Mouse (Mus musculus): ENCODE data around the gene Tma7. TPM values are rescaled to one million over a fixed set of nuclear protein-coding genes. Genes with fewer than 3 reads are reported as not detected.

The Tma7 gene
- polyA plus RNA-seq, 1 experiment, result 80.7 TPM

DNA sequence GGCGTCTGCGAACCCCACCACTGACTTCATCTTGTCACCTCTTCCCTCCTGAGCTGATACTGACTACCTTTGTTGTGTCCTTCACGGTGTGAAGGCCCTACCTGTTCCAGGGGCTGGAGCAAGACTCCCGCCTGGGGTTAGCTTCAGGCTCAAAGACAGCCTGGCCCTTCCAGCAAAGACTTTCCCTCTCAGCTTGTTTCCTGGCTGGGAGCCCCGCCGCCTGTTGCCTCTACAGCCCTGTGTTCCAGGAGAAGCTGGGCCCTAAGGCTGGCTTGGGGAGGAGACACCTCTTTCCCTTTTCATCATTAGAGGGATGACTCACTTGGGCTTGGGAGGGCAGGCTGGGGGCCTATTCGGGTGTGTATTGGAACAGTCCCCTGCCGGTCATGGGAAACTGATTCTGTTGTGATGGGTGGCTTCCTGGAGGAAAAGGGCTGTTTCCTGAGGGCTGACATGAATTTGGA lies 43.5 kb downstream of the Tma7 start:
- 15% methylated on average over 8 of the region's 8 CpGs for WGBS
- Histone ChIP-seq H3K27me3 (replicated peaks; ENCODE audit: control insufficient read depth, insufficient read depth, low read length) (no peaks in the 10 kb centered on the region), H3K36me3 (ENCODE audit: control insufficient read depth, insufficient read depth, low read length) (no peaks in the 10 kb centered on the region), H3K4me3 (ENCODE audit: insufficient read depth, low read depth, low read length) (peak overlapping the region; percentile 81), H3K4me1 (ENCODE audit: control insufficient read depth, insufficient read depth, low read length) (peaks cover 15% of the 10 kb centered on the region), H3K27ac (ENCODE audit: insufficient read depth, low read depth, low read length) (peak overlapping the region; percentile 85)
- peak; percentile 88 for DNase-seq
- TF ChIP-seq CTCF (conservative IDR thresholded peaks at IDR 0.05; ENCODE audit: insufficient read depth, insufficient read length, low read depth, low read length) (no peak), POLR2A (IDR thresholded peaks at IDR 0.05; ENCODE audit: low read depth, low read length) (no peak)

DNA sequence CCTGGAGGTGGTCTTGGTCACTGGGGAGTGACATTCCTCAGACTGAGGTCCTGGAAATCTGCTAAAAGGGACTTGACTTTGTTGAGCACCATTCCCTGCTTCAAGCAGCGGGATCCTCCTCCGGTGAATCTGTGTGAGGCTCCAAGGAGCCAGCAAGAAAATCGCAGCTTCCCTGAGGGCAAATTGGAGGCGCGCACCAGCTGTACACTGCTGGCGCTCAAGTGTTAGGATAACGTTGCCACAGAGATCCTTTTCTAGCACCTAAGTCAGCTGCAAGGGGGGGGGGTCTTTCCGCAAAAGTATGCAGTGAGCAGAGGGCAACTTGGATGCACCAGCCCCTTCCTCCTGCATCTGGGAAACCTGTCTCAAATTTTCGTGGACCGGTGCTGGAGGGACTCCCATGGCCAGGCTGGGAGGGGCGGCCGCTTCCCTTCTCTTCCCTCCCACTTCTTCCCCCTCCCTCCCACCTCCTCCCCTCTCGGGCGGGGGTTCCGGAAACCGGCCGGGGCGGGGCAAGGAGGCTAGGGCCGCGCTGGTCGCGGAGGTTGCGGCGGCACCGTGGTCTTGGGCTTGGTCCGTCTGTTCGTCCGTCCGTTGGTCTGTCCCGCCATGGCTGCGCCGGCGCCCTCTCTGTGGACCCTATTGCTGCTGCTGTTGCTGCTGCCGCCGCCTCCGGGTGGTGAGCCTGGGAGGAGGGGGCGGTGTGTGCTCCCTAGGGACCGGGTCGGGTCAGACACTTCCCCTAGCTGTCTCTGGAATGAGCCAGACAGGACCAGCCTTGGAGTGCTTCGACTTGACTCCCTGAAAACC lies 44.1 kb downstream of the Tma7 start, which contains the start of gene Shisa5:
Gene Shisa5, plus strand, starts transcription at position 480 of the 810 bp plus-strand sequence.
- WGBS, result under 1% methylated on average over 40 of the region's 40 CpGs
- no peaks in the 10 kb centered on the region for H3K36me3 ChIP-seq (ENCODE audit: control insufficient read depth, insufficient read depth, low read length)
- TF ChIP-seq CTCF (conservative IDR thresholded peaks at IDR 0.05; ENCODE audit: insufficient read depth, insufficient read length, low read depth, low read length) (no peak), POLR2A (IDR thresholded peaks at IDR 0.05; ENCODE audit: low read depth, low read length) (peak; percentile 65)
- H3K4me1 ChIP-seq (ENCODE audit: control insufficient read depth, insufficient read depth, low read length), result peaks cover 15% of the 10 kb centered on the region
- peak within 1 kb of the TSS; percentile 85 for H3K27ac ChIP-seq (ENCODE audit: insufficient read depth, low read depth, low read length)
- peak; percentile 89 for DNase-seq
- H3K4me3 ChIP-seq (ENCODE audit: insufficient read depth, low read depth, low read length), result peak within 1 kb of the TSS; percentile 81
- no peaks in the 10 kb centered on the region for H3K27me3 ChIP-seq (replicated peaks; ENCODE audit: control insufficient read depth, insufficient read depth, low read length)

DNA sequence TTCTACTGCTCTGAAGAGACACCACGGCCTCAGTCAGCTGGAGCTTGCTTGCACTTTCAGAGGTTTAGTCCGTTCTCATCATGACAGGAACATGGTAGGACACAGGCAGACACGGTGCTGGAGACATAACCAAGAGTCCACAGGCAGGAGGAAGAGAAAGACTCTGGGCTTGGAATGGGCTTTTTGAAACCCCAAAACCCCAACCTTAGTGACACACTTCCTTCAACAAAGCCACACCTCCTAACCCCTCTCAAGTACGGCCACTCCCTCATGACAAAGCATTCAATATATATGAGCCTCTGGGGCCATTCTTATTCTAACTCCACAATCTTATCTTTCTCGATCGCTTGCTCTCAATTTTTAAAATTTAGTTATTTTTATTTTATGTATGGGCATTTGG lies 50.0 kb downstream of the Tma7 start:
- Histone ChIP-seq H3K4me3 (ENCODE audit: insufficient read depth, low read depth, low read length) (no peak overlapping the region), H3K4me1 (ENCODE audit: control insufficient read depth, insufficient read depth, low read length) (no peaks in the 10 kb centered on the region), H3K36me3 (ENCODE audit: control insufficient read depth, insufficient read depth, low read length) (no peaks in the 10 kb centered on the region), H3K27me3 (replicated peaks; ENCODE audit: control insufficient read depth, insufficient read depth, low read length) (no peaks in the 10 kb centered on the region), H3K27ac (ENCODE audit: insufficient read depth, low read depth, low read length) (no peak overlapping the region)
- no peak for DNase-seq
- TF ChIP-seq POLR2A (IDR thresholded peaks at IDR 0.05; ENCODE audit: low read depth, low read length) (no peak), CTCF (conservative IDR thresholded peaks at IDR 0.05; ENCODE audit: insufficient read depth, insufficient read length, low read depth, low read length) (no peak)
- 78% methylated on average over 6 of the region's 6 CpGs for WGBS

DNA sequence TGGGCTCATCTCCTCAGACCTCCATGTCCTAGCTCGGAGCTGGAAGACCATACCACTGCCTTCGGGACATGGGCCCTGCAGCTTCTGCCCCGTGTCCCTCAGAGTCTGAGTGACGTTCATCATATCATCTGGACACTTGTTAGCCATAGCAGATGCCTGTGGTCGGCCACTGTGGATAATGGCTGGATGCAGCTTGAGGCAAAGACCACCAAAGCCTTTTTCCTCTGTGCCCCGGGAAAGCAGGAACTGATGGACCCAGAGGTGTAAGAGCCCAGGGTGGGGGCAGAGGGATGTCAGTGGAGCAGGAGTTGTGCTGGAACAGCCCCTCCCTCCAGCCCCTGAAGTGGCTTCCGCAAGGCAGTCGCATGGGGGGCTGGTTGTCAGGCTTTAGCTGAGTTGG lies 50.7 kb downstream of the Tma7 start:
- TF ChIP-seq CTCF (conservative IDR thresholded peaks at IDR 0.05; ENCODE audit: insufficient read depth, insufficient read length, low read depth, low read length) (no peak), POLR2A (IDR thresholded peaks at IDR 0.05; ENCODE audit: low read depth, low read length) (no peak)
- H3K27ac ChIP-seq (ENCODE audit: insufficient read depth, low read depth, low read length), result no peak overlapping the region
- 84% methylated on average over 8 of the region's 8 CpGs for WGBS
- DNase-seq, result no peak
- H3K27me3 ChIP-seq (replicated peaks; ENCODE audit: control insufficient read depth, insufficient read depth, low read length), result no peaks in the 10 kb centered on the region
- no peaks in the 10 kb centered on the region for H3K36me3 ChIP-seq (ENCODE audit: control insufficient read depth, insufficient read depth, low read length)
- no peak overlapping the region for H3K4me3 ChIP-seq (ENCODE audit: insufficient read depth, low read depth, low read length)
- no peaks in the 10 kb centered on the region for H3K4me1 ChIP-seq (ENCODE audit: control insufficient read depth, insufficient read depth, low read length)

DNA sequence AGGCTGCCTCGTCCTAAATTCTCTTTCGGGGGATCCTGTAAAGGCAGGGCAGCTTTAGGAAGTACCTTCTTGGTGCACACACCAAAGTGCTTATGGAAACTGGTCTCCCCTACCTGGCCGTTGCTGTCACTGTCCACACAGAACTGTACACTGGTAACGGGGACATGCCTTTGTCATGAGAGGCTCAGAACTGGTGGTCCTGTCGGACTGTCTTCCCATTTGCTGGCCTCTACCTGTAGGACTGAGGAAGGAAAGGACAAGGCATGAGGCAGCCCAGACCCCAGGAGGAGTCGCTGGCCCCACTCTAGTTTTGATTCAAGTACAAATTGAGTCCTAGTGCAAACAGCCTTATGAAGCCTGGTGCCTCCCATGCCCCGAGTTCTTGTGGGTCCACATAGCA lies 51.4 kb downstream of the Tma7 start:
- no peaks in the 10 kb centered on the region for H3K27me3 ChIP-seq (replicated peaks; ENCODE audit: control insufficient read depth, insufficient read depth, low read length)
- WGBS, result 96% methylated on average over 7 of the region's 7 CpGs
- no peaks in the 10 kb centered on the region for H3K4me1 ChIP-seq (ENCODE audit: control insufficient read depth, insufficient read depth, low read length)
- H3K27ac ChIP-seq (ENCODE audit: insufficient read depth, low read depth, low read length), result no peak overlapping the region
- DNase-seq, result no peak
- no peak overlapping the region for H3K4me3 ChIP-seq (ENCODE audit: insufficient read depth, low read depth, low read length)
- H3K36me3 ChIP-seq (ENCODE audit: control insufficient read depth, insufficient read depth, low read length), result no peaks in the 10 kb centered on the region
- TF ChIP-seq CTCF (conservative IDR thresholded peaks at IDR 0.05; ENCODE audit: insufficient read depth, insufficient read length, low read depth, low read length), result no peak
- TF ChIP-seq POLR2A (IDR thresholded peaks at IDR 0.05; ENCODE audit: low read depth, low read length), result no peak

DNA sequence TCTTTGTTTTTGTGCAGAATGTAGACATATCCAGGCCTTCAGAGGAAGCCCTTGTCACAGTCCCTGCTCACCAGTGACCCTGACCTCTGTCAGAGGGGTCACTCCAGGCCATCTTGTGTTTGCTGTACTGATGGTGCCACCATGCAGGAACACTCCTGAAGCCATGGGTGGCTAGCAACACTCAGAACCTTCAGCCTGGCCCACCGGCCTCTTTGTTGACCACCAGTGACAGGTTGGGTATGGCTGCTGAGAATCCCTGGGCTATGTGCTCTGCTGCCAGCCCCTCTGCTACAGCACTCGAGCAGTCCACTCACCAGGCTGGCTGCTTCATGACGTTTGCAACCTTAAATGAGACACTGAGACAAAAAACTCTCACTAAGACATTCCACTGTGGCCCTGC lies 52.1 kb downstream of the Tma7 start:
- Histone ChIP-seq H3K36me3 (ENCODE audit: control insufficient read depth, insufficient read depth, low read length) (no peaks in the 10 kb centered on the region), H3K27ac (ENCODE audit: insufficient read depth, low read depth, low read length) (no peak overlapping the region), H3K4me1 (ENCODE audit: control insufficient read depth, insufficient read depth, low read length) (no peaks in the 10 kb centered on the region), H3K4me3 (ENCODE audit: insufficient read depth, low read depth, low read length) (no peak overlapping the region), H3K27me3 (replicated peaks; ENCODE audit: control insufficient read depth, insufficient read depth, low read length) (no peaks in the 10 kb centered on the region)
- 76% methylated on average over 3 of the region's 3 CpGs for WGBS
- no peak for DNase-seq
- TF ChIP-seq POLR2A (IDR thresholded peaks at IDR 0.05; ENCODE audit: low read depth, low read length) (no peak), CTCF (conservative IDR thresholded peaks at IDR 0.05; ENCODE audit: insufficient read depth, insufficient read length, low read depth, low read length) (no peak)

DNA sequence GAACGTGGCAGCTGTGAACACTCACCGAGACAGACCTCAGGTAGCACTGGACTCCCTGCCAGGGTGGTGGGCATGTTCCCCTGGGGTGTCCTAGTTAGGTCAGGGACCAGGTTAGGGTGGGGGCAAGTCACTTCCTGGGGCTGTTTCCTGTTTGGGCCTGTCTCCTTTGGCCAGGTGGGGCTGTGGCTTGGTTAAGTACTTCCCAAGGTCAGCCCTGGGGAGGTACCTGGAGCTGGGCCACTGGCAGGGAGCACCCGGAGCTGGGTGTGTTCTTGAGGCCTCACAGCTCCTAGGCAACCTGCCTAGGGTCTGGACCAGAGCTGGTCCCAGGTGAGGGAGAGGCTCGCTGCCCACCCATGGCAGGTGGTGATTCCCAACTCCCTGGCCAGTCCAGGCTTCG lies 53.5 kb downstream of the Tma7 start:
- H3K4me3 ChIP-seq (ENCODE audit: insufficient read depth, low read depth, low read length), result no peak overlapping the region
- H3K27ac ChIP-seq (ENCODE audit: insufficient read depth, low read depth, low read length), result no peak overlapping the region
- DNase-seq, result no peak
- no peaks in the 10 kb centered on the region for H3K27me3 ChIP-seq (replicated peaks; ENCODE audit: control insufficient read depth, insufficient read depth, low read length)
- TF ChIP-seq POLR2A (IDR thresholded peaks at IDR 0.05; ENCODE audit: low read depth, low read length) (no peak), CTCF (conservative IDR thresholded peaks at IDR 0.05; ENCODE audit: insufficient read depth, insufficient read length, low read depth, low read length) (no peak)
- H3K4me1 ChIP-seq (ENCODE audit: control insufficient read depth, insufficient read depth, low read length), result no peaks in the 10 kb centered on the region
- 75% methylated on average over 5 of the region's 5 CpGs for WGBS
- no peaks in the 10 kb centered on the region for H3K36me3 ChIP-seq (ENCODE audit: control insufficient read depth, insufficient read depth, low read length)
